Mouse (Mus musculus): ENCODE data around the gene Fen1. TPM values are rescaled to one million over a fixed set of nuclear protein-coding genes. Genes with fewer than 3 reads are reported as not detected.
A peak's percentile ranks its signal among the peaks of the same experiment; 100 is the strongest.

The Fen1 gene
- polyA plus RNA-seq, 1 experiment from 2014 or later = 120 TPM

DNA sequence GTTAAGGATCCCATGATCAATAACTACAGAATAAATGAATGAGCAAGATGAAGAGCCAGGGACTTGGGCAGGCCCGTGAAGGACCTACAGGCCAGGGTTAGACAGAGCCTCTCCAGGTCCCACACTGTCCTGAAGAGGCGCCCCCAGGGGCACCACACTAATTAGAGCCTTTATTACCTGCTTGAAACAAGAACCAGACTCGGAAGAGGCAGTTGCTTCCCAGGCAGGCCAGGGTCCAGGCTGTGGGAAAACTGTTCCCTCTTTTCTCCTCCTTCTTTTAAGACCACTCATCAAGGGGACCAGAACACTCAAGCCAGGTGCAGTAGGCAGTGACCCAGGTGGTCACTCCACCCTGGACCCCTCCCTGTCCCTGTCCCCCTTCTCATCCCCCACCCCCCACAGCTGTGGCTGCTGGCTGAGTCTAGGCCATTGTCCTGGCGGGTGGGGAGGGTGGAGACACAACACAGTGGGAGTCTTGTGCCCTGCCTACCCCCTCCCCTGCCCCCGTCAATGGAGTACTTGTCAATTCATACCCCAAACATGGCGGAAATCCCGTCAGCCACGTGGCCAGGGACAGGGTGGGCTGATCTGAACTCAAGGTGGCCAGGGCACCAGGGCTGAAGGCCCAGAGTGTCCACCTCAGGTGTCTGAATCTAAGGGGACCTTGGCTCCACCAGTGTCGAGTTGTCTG is 28.5 kb upstream of the Fen1 start:
- no peak for ATAC-seq (ENCODE audit: borderline replicate concordance, extremely low read depth, low FRiP score, low TSS enrichment)
- Histone ChIP-seq H3K27ac (no peak overlapping the region), H3K4me2 (no peak overlapping the region)

GRCm38 (mm10) chr19:10231871-10232270 is 27.9 kb upstream of the Fen1 start:
- WGBS = 33% methylated on average over 5 of the region's 5 CpGs
- Histone ChIP-seq H3K4me2 (no peak overlapping the region), H3K4me3 (no peak overlapping the region), H3K27ac (no peak overlapping the region), H3K9ac (no peak overlapping the region), H3K9me3 (no peaks in the 10 kb centered on the region), H3K27me3 (no peaks in the 10 kb centered on the region), H3K36me3 (no peaks in the 10 kb centered on the region), H3K4me1 (peaks cover 13% of the 10 kb centered on the region; the same call in 1 of the 2 replicates)
- ATAC-seq (ENCODE audit: borderline replicate concordance, extremely low read depth, low FRiP score, low TSS enrichment) = no peak

More for the DNA sequence above, 28.5 kb upstream of the Fen1 start:
- no peak overlapping the region for H3K4me3 ChIP-seq
- 48% methylated on average over 9 of the region's 9 CpGs for WGBS
- H3K4me1 ChIP-seq = peaks cover 13% of the 10 kb centered on the region; the same call in 1 of the 2 replicates
- H3K9me3 ChIP-seq = no peaks in the 10 kb centered on the region
- no peaks in the 10 kb centered on the region for H3K36me3 ChIP-seq
- H3K27me3 ChIP-seq = no peaks in the 10 kb centered on the region
- H3K9ac ChIP-seq = no peak overlapping the region

DNA sequence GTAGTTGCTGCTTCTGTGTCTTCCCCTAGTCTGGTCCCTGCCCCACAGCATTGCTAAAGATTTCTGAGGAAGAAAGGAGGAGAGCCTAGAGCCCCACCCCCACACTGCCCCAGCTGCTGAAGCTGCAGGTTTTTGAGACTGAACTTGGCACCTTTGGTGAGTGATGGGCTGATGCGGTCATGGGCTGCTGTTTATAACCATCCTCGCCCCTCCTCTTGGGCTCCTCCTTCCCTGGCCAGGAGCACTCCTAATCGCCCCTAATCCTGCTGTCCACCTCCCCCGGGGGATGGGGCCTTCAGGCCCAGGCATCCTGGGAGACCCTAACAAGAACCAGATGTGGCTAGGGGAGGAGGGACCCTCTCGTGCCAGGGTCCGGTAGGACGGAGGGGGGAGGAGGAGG is 27.0 kb upstream of the Fen1 start:
- no peak overlapping the region for H3K9ac ChIP-seq
- H3K27ac ChIP-seq = no peak overlapping the region
- no peak overlapping the region for H3K4me2 ChIP-seq
- H3K36me3 ChIP-seq = no peaks in the 10 kb centered on the region
- no peak overlapping the region for H3K4me3 ChIP-seq
- WGBS = 20% methylated on average over 6 of the region's 7 CpGs
- no peaks in the 10 kb centered on the region for H3K9me3 ChIP-seq
- peaks cover 17% of the 10 kb centered on the region for H3K4me1 ChIP-seq
- no peaks in the 10 kb centered on the region for H3K27me3 ChIP-seq
- peak; percentile 13; the same call in 1 of the 2 replicates for ATAC-seq (ENCODE audit: borderline replicate concordance, extremely low read depth, low FRiP score, low TSS enrichment)

- H3K36me3 ChIP-seq = no peaks in the 10 kb centered on the region
- H3K9me3 ChIP-seq = no peaks in the 10 kb centered on the region
- peak overlapping the region; percentile 66 for H3K27ac ChIP-seq
- peak overlapping the region; percentile 53; the same call in 1 of the 2 replicates for H3K4me2 ChIP-seq
- no peak overlapping the region for H3K4me3 ChIP-seq
- H3K27me3 ChIP-seq = no peaks in the 10 kb centered on the region
- peaks cover 32% of the 10 kb centered on the region for H3K4me1 ChIP-seq
- no peak overlapping the region for H3K9ac ChIP-seq
- 36% methylated on average over 4 of the region's 4 CpGs for WGBS
- ATAC-seq (ENCODE audit: borderline replicate concordance, extremely low read depth, low FRiP score, low TSS enrichment) = no peak
These were observed 21.8 kb upstream of the Fen1 start for GRCm38 (mm10) chr19:10225767-10226166.

- peak; percentile 20; the same call in 1 of the 2 replicates for ATAC-seq (ENCODE audit: borderline replicate concordance, extremely low read depth, low FRiP score, low TSS enrichment)
- H3K4me3 ChIP-seq = peak overlapping the region; percentile 13
These were observed 20.9 kb upstream of the Fen1 start for GRCm38 (mm10) chr19:10224637-10225453.

GRCm38 (mm10) chr19:10223561-10223960 is 19.6 kb upstream of the Fen1 start:
- no peak overlapping the region for H3K27ac ChIP-seq
- no peaks in the 10 kb centered on the region for H3K27me3 ChIP-seq
- H3K4me1 ChIP-seq = peaks cover 31% of the 10 kb centered on the region
- no peak for ATAC-seq (ENCODE audit: borderline replicate concordance, extremely low read depth, low FRiP score, low TSS enrichment)
- H3K4me2 ChIP-seq = no peak overlapping the region
- no peaks in the 10 kb centered on the region for H3K9me3 ChIP-seq
- 73% methylated on average over 4 of the region's 4 CpGs for WGBS
- H3K9ac ChIP-seq = no peak overlapping the region
- no peak overlapping the region for H3K4me3 ChIP-seq
- H3K36me3 ChIP-seq = no peaks in the 10 kb centered on the region

More at GRCm38 (mm10) chr19:10224637-10225453, 20.9 kb upstream of the Fen1 start:
- Histone ChIP-seq H3K36me3 (no peaks in the 10 kb centered on the region), H3K27me3 (no peaks in the 10 kb centered on the region), H3K4me1 (peaks cover 26% of the 10 kb centered on the region), H3K9ac (peak overlapping the region; percentile 26; the same call in 1 of the 2 replicates), H3K9me3 (no peaks in the 10 kb centered on the region), H3K4me2 (peak overlapping the region; percentile 53), H3K27ac (peak overlapping the region; percentile 66)
- 12% methylated on average over 26 of the region's 26 CpGs for WGBS

DNA sequence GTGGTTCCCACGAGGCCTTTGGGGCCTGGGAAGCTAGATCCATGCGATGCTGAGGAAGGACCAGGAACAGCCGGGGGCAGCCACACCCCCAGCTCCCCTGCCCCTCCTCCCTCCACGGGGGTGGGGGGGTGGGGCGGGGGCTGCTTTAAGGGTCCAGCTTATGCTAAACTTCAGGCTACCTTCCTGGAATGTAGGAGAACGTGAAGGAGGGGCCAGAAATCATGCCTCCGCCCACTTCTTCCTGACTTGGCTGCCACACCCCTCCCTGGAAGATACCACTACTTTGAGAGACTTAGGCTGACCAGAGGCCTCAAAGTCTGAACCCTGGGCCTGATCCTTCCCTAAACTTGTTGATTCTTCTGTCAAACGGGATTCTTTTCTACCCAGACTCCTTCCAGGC is 18.7 kb upstream of the Fen1 start:
- Histone ChIP-seq H3K4me1 (peaks cover 31% of the 10 kb centered on the region), H3K4me2 (no peak overlapping the region), H3K27me3 (no peaks in the 10 kb centered on the region), H3K9me3 (no peaks in the 10 kb centered on the region), H3K27ac (no peak overlapping the region), H3K4me3 (no peak overlapping the region), H3K9ac (no peak overlapping the region), H3K36me3 (no peaks in the 10 kb centered on the region)
- ATAC-seq (ENCODE audit: borderline replicate concordance, extremely low read depth, low FRiP score, low TSS enrichment) = no peak
- WGBS = 17% methylated on average over 7 of the region's 8 CpGs

GRCm38 (mm10) chr19:10221585-10221984 is 17.6 kb upstream of the Fen1 start:
- H3K27ac ChIP-seq = no peak overlapping the region

GRCm38 (mm10) chr19:10219593-10219992 is 15.6 kb upstream of the Fen1 start:
- Histone ChIP-seq H3K4me3 (no peak overlapping the region), H3K4me1 (peaks cover 13% of the 10 kb centered on the region), H3K4me2 (no peak overlapping the region), H3K36me3 (no peaks in the 10 kb centered on the region), H3K27ac (peak overlapping the region; percentile 29; the same call in 1 of the 2 replicates), H3K9ac (no peak overlapping the region), H3K27me3 (no peaks in the 10 kb centered on the region), H3K9me3 (no peaks in the 10 kb centered on the region)
- ATAC-seq (ENCODE audit: borderline replicate concordance, extremely low read depth, low FRiP score, low TSS enrichment) = peak; percentile 41; the same call in 1 of the 2 replicates
- 36% methylated on average over 6 of the region's 6 CpGs for WGBS

More at GRCm38 (mm10) chr19:10221585-10221984, 17.6 kb upstream of the Fen1 start:
- 30% methylated on average over 4 of the region's 4 CpGs for WGBS
- Histone ChIP-seq H3K9ac (no peak overlapping the region), H3K4me3 (no peak overlapping the region), H3K4me1 (peaks cover 31% of the 10 kb centered on the region), H3K4me2 (no peak overlapping the region), H3K9me3 (no peaks in the 10 kb centered on the region), H3K27me3 (no peaks in the 10 kb centered on the region), H3K36me3 (no peaks in the 10 kb centered on the region)
- no peak for ATAC-seq (ENCODE audit: borderline replicate concordance, extremely low read depth, low FRiP score, low TSS enrichment)

DNA sequence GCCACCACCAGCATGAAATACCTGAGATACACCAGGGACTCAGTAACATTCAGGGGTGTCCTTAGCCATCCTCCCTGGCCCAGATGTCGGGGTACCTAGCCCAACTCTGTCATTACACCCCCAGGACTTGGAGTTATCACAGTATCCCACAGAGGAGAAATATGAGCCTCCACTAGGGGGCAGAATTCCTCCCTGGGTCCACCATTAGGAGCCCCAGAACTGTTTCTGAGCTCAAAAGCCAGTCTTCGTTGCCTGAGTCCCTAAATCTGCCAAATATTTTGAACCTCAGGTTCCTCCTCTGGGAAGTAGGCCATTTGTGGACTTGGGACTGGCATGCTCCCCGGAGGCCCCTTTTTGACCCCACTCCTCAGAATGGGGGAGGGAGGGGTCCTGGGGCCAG is 15.1 kb upstream of the Fen1 start:
- no peak overlapping the region for H3K9ac ChIP-seq
- no peaks in the 10 kb centered on the region for H3K27me3 ChIP-seq
- WGBS = 38% methylated on average over 3 of the region's 3 CpGs
- H3K4me2 ChIP-seq = no peak overlapping the region
- H3K36me3 ChIP-seq = 0 out of 2 replicates have a peak, but pooled peaks cover under 1% of the 10 kb centered on the region
- H3K4me1 ChIP-seq = peaks cover 12% of the 10 kb centered on the region
- no peak for ATAC-seq (ENCODE audit: borderline replicate concordance, extremely low read depth, low FRiP score, low TSS enrichment)
- peak overlapping the region; percentile 29; the same call in 1 of the 2 replicates for H3K27ac ChIP-seq
- no peaks in the 10 kb centered on the region for H3K9me3 ChIP-seq
- no peak overlapping the region for H3K4me3 ChIP-seq

DNA sequence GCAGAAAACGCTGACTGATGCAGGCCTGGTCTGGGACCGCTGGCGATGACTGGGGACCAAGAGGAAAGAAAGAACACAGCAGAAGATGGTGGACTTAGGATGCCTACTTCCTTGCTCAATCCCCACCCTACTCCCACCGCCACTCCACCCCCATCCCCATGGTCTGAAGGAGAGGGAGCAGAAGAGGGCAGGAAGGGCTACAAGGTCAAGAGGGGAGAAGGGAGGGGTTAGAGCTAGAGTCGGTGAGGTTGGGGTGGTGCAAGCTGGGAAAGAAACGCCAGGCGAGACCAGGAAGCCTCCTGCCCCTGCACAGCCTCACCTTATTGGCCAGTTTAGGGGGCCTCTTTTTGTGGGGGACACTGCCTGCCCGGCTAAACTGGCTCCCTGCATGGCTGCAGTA is 12.1 kb upstream of the Fen1 start:
- Histone ChIP-seq H3K27ac (no peak overlapping the region), H3K9ac (no peak overlapping the region), H3K4me2 (no peak overlapping the region), H3K4me3 (no peak overlapping the region), H3K36me3 (peaks cover 20% of the 10 kb centered on the region), H3K9me3 (no peaks in the 10 kb centered on the region), H3K4me1 (peaks cover 6% of the 10 kb centered on the region; the same call in 1 of the 2 replicates), H3K27me3 (no peaks in the 10 kb centered on the region)
- 67% methylated on average over 8 of the region's 8 CpGs for WGBS
- no peak for ATAC-seq (ENCODE audit: borderline replicate concordance, extremely low read depth, low FRiP score, low TSS enrichment)

All from lung, embryonic 15.5 days (tissue).